Mouse (Mus musculus): ENCODE measurements at regions not wholly inside any gene's neighbourhood (a gene's known extent, or its start where the extent isn't known, plus 50 kb on each side); places are given as distances from the start of the nearest gene placed in this dataset.

GRCm38 (mm10) chr12:35623484-35623883, 88.6 kb upstream of the Ahr start:
- Histone ChIP-seq H3K27me3 (no peaks in the 10 kb centered on the region), H3K4me1 (replicated peaks) (no peaks in the 10 kb centered on the region), H3K9me3 (replicated peaks) (no peaks in the 10 kb centered on the region), H3K4me3 (replicated peaks) (no peak overlapping the region), H3K4me2 (no peak overlapping the region), H3K27ac (replicated peaks) (no peak overlapping the region), H3K9ac (no peak overlapping the region), H3K36me3 (replicated peaks) (no peaks in the 10 kb centered on the region)
- no peak for ATAC-seq (ENCODE audit: insufficient read depth)
- WGBS (ENCODE audit: insufficient replicate concordance): 40% methylated on average over 3 of the region's 3 CpGs

GRCm38 (mm10) chr12:35614885-35615284, 80.0 kb upstream of the Ahr start:
- Histone ChIP-seq H3K9ac (no peak overlapping the region), H3K27me3 (no peaks in the 10 kb centered on the region), H3K36me3 (replicated peaks) (no peaks in the 10 kb centered on the region), H3K9me3 (replicated peaks) (no peaks in the 10 kb centered on the region), H3K27ac (replicated peaks) (no peak overlapping the region), H3K4me2 (no peak overlapping the region), H3K4me1 (replicated peaks) (no peaks in the 10 kb centered on the region), H3K4me3 (replicated peaks) (no peak overlapping the region)
- no peak for ATAC-seq (ENCODE audit: insufficient read depth)
- WGBS (ENCODE audit: insufficient replicate concordance): 16% methylated on average over 4 of the region's 4 CpGs

- no peak overlapping the region for H3K4me3 ChIP-seq (replicated peaks)
- H3K9ac ChIP-seq: no peak overlapping the region
- no peaks in the 10 kb centered on the region for H3K36me3 ChIP-seq (replicated peaks)
- H3K9me3 ChIP-seq (replicated peaks): no peaks in the 10 kb centered on the region
- no peaks in the 10 kb centered on the region for H3K4me1 ChIP-seq (replicated peaks)
- H3K4me2 ChIP-seq: no peak overlapping the region
- H3K27ac ChIP-seq (replicated peaks): no peak overlapping the region
- no peaks in the 10 kb centered on the region for H3K27me3 ChIP-seq
- ATAC-seq (ENCODE audit: insufficient read depth): no peak
- WGBS (ENCODE audit: insufficient replicate concordance): 68% methylated on average over 1 of the region's 1 CpGs
Observed at GRCm38 (mm10) chr12:35607652-35608051, 72.8 kb upstream of the Ahr start.

- H3K4me1 ChIP-seq (replicated peaks): no peaks in the 10 kb centered on the region
- no peak overlapping the region for H3K9ac ChIP-seq
- no peaks in the 10 kb centered on the region for H3K27me3 ChIP-seq
- H3K27ac ChIP-seq (replicated peaks): no peak overlapping the region
- H3K4me2 ChIP-seq: no peak overlapping the region
- no peaks in the 10 kb centered on the region for H3K36me3 ChIP-seq (replicated peaks)
- no peaks in the 10 kb centered on the region for H3K9me3 ChIP-seq (replicated peaks)
- no peak for ATAC-seq (ENCODE audit: insufficient read depth)
- 58% methylated on average over 1 of the region's 1 CpGs for WGBS (ENCODE audit: insufficient replicate concordance)
- H3K4me3 ChIP-seq (replicated peaks): no peak overlapping the region
Observed at GRCm38 (mm10) chr12:35603742-35604141, 68.9 kb upstream of the Ahr start.

- Histone ChIP-seq H3K9me3 (replicated peaks) (no peaks in the 10 kb centered on the region), H3K4me1 (replicated peaks) (no peaks in the 10 kb centered on the region), H3K36me3 (replicated peaks) (no peaks in the 10 kb centered on the region), H3K9ac (no peak overlapping the region), H3K27me3 (no peaks in the 10 kb centered on the region), H3K27ac (replicated peaks) (no peak overlapping the region), H3K4me2 (no peak overlapping the region), H3K4me3 (replicated peaks) (no peak overlapping the region)
- no peak for ATAC-seq (ENCODE audit: insufficient read depth)
- WGBS (ENCODE audit: insufficient replicate concordance): 73% methylated on average over 3 of the region's 3 CpGs
Observed at GRCm38 (mm10) chr12:35602589-35602988, 67.8 kb upstream of the Ahr start.

GRCm38 (mm10) chr12:35598298-35598697, 63.5 kb upstream of the Ahr start:
- 15% methylated on average over 9 of the region's 9 CpGs for WGBS (ENCODE audit: insufficient replicate concordance)
- no peak overlapping the region for H3K9ac ChIP-seq
- no peak overlapping the region for H3K4me3 ChIP-seq (replicated peaks)
- no peaks in the 10 kb centered on the region for H3K36me3 ChIP-seq (replicated peaks)
- no peak overlapping the region for H3K27ac ChIP-seq (replicated peaks)
- no peak overlapping the region for H3K4me2 ChIP-seq
- no peak for ATAC-seq (ENCODE audit: insufficient read depth)
- H3K9me3 ChIP-seq (replicated peaks): no peaks in the 10 kb centered on the region
- H3K27me3 ChIP-seq: no peaks in the 10 kb centered on the region
- no peaks in the 10 kb centered on the region for H3K4me1 ChIP-seq (replicated peaks)

- Histone ChIP-seq H3K27ac (replicated peaks) (no peak overlapping the region), H3K27me3 (no peaks in the 10 kb centered on the region), H3K36me3 (replicated peaks) (no peaks in the 10 kb centered on the region), H3K4me3 (replicated peaks) (no peak overlapping the region), H3K4me1 (replicated peaks) (no peaks in the 10 kb centered on the region), H3K9ac (no peak overlapping the region), H3K4me2 (no peak overlapping the region), H3K9me3 (replicated peaks) (no peaks in the 10 kb centered on the region)
- 59% methylated on average over 3 of the region's 3 CpGs for WGBS (ENCODE audit: insufficient replicate concordance)
- ATAC-seq (ENCODE audit: insufficient read depth): no peak
Observed at GRCm38 (mm10) chr12:35592866-35593265, 58.0 kb upstream of the Ahr start.
